Mouse (Mus musculus) cortical plate, adult 2 months (tissue): Measurements from ENCODE around the gene Osr1.

Experiments
- CTCF ChIP-seq: fragments of 200-500 bp; IDR thresholded peaks from 2 replicates; pipeline ENCODE4 v1.5.1; 2011; ENCODE audit warnings: mild to moderate bottlenecking, control low read depth, low read length; ENCODE audit not compliant: insufficient read depth; ENCODE audit errors: extremely low read depth
- POLR2A ChIP-seq: fragments of 200-500 bp; IDR thresholded peaks from 2 replicates; pipeline ENCODE4 v1.6.1; 2011; ENCODE audit warnings: mild to moderate bottlenecking, low read length, control low read depth; ENCODE audit not compliant: insufficient read depth; ENCODE audit errors: extremely low read depth

- TF ChIP-seq CTCF (peak; percentile 58), POLR2A (no peak)
Measured at GRCm38 (mm10) chr12:9569971-9570370, at the start of gene Osr1.
